Mouse (Mus musculus) liver, postnatal 0 days (tissue): ENCODE data around the gene Gm6408.

Experiments
- CTCF ChIP-seq: sonication (generic); IDR thresholded peaks from 2 replicates; pipeline ENCODE4 v1.5.1; 2016; ENCODE audit warnings: antibody characterized with exemption, low read depth
- EP300 ChIP-seq: IDR thresholded peaks from 2 replicates; pipeline ENCODE4 v1.6.1; 2016; ENCODE audit warnings: antibody characterized with exemption, low read depth, mild to moderate bottlenecking

GRCm38 (mm10) chr5:146471311-146471710, 10.5 kb upstream of the Gm6408 start:
- TF ChIP-seq CTCF = no peak
- TF ChIP-seq EP300 = no peak
